Mouse (Mus musculus) heart, embryonic 14.5 days (tissue): ENCODE data around the gene A130010J15Rik. TPM values are rescaled to one million over a fixed set of nuclear protein-coding genes. Genes with fewer than 3 reads are reported as not detected.

Source experiments
- ATAC-seq: fragments of 200-750 bp; cut with Nextera tagmentation; 2 replicates; pipeline ENCODE4 v1.8.0; 2017; ENCODE audit warnings: low read depth, moderate TSS enrichment; ENCODE audit not compliant: insufficient number of reproducible peaks, insufficient read depth, low FRiP score
- H3K27ac ChIP-seq, 2 experiments: fragments of 200-500 bp in 1 of 2; fragments of 300-500 bp in 1 of 2; sonication (generic) in 1 of 2; replicated peaks in 1 of 2; 2 replicates each; pipeline ENCODE4 v1.5.1; 2012 to 2014; ENCODE audit warnings: low read depth in 2 of 2, low read length in 2 of 2, control low read depth in 1 of 2, mild to moderate bottlenecking in 1 of 2, mixed read lengths in 1 of 2; ENCODE audit not compliant: control insufficient read depth in 1 of 2, insufficient read depth in 1 of 2
- H3K27me3 ChIP-seq: fragments of 300-500 bp; sonication (generic); 2 replicates; pipeline ENCODE4 v1.6.1; 2014; ENCODE audit warnings: mild to moderate bottlenecking, low read length, control low read depth; ENCODE audit not compliant: control insufficient read depth, insufficient read depth
- H3K36me3 ChIP-seq: fragments of 300-500 bp; sonication (generic); 2 replicates; pipeline ENCODE4 v1.6.1; 2014; ENCODE audit warnings: mild to moderate bottlenecking, control low read depth, low read length, mixed read lengths; ENCODE audit not compliant: control insufficient read depth, insufficient read depth
- H3K4me1 ChIP-seq, 2 experiments: fragments of 200-500 bp in 1 of 2; fragments of 300-500 bp in 1 of 2; sonication (generic) in 1 of 2; 2 replicates each; pipeline ENCODE4 v1.6.1; 2012 to 2014; ENCODE audit warnings: low read length in 2 of 2, control low read depth in 1 of 2, mixed read lengths in 1 of 2; ENCODE audit not compliant: control insufficient read depth in 2 of 2, insufficient read depth in 2 of 2
- H3K4me2 ChIP-seq: fragments of 300-500 bp; sonication (generic); 2 replicates; pipeline ENCODE4 v1.6.1; 2014; ENCODE audit warnings: mild to moderate bottlenecking, low read length
- H3K4me3 ChIP-seq, 2 experiments: fragments of 200-500 bp in 1 of 2; fragments of 300-500 bp in 1 of 2; sonication (generic) in 1 of 2; 2 replicates each; pipeline ENCODE4 v1.5.1; 2012 to 2014; ENCODE audit warnings: low read length in 2 of 2, mild to moderate bottlenecking in 2 of 2, control low read depth in 1 of 2, low read depth in 1 of 2, moderate library complexity in 1 of 2; ENCODE audit not compliant: control insufficient read depth in 1 of 2, insufficient read depth in 1 of 2
- H3K9ac ChIP-seq: fragments of 300-500 bp; sonication (generic); 2 replicates; pipeline ENCODE4 v1.6.1; 2014; ENCODE audit warnings: mild to moderate bottlenecking, low read length
- H3K9me3 ChIP-seq: fragments of 300-500 bp; sonication (generic); 2 replicates; pipeline ENCODE4 v1.6.1; 2016; ENCODE audit warnings: low read length, control low read depth; ENCODE audit not compliant: control insufficient read depth
- WGBS: fragments of 180-500 bp; shearing (Covaris S2); extraction: QIAGEN DNeasy Blood & Tissue Kit; methylation state at CpG from one replicate; pipeline ENCODE4 v1.1.7; 2014; 5-methylcytosine and 5-hydroxymethylcytosine counted together
- polyA plus RNA-seq: library from polyadenylated mRNA; unstranded; fragments of >200 nt; fragmentation: Nextera tagmentation; extraction: Ambion mirVana; gene quantifications from 2 replicates; pipeline ENCODE4 v1.2.1, GENCODE M21; 2014

Gene A130010J15Rik
- 12.9 and 13.4 TPM in 2 replicates for polyA plus RNA-seq

DNA sequence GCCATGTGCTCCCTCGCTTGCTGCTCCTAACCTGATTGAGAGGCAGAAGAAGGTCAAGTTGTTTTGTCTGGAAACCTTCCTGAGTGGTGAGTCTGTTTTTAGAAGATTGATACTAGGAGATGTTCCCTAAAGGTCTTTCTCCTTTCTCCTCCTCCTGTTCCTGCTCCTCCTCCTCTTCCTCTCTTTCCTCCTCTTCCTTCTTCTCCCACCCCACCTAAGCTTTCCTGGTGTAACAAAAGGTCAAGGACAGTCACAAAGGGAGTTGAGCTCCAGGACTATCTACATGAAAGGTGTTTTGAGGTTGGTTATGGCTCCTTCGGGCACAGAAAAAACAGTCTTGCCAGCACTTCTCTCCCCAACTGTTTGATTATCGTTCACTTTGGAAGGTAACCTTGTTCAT is at the start of gene A130010J15Rik:
A130010J15Rik (plus strand) TSS at position 301 of the 400 bp plus-strand sequence.
- Histone ChIP-seq H3K36me3 (no peaks in the 10 kb centered on the region), H3K9ac (no peak within 1 kb of the TSS), H3K4me2 (no peak within 1 kb of the TSS), H3K27me3 (no peaks in the 10 kb centered on the region), H3K4me1 (peaks cover 2 to 14% of the 10 kb centered on the region in 2 experiments; a peak in 3 of 4 replicates), H3K9me3 (no peaks in the 10 kb centered on the region), H3K4me3 (no peak within 1 kb of the TSS), H3K27ac (no peak within 1 kb of the TSS)
- ATAC-seq = no peak
- WGBS = 87% methylated on average over 3 of the region's 3 CpGs

DNA sequence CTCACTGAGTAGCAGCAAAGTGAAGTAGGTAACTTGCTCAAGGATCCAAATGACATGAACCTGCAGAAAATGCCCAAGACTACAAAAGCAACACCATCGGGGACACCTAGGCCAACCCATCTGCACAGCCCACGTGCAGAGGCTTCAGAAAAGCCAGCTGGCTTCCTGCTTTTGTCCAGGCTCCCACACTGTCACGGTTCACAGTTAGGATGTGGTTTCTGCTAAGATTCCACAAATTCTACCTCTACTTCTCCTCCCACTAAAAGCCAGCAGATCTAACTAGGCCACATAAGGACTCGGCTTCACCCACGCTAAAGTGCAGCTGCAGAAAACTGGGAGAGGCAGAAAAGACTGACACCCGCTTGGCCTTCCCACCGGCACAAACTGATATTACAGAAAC is 45.1 kb upstream of the A130010J15Rik start:
- peaks cover 91% of the 10 kb centered on the region for H3K36me3 ChIP-seq
- H3K9me3 ChIP-seq = no peaks in the 10 kb centered on the region
- no peaks in the 10 kb centered on the region for H3K27me3 ChIP-seq
- no peak overlapping the region for H3K27ac ChIP-seq
- H3K9ac ChIP-seq = no peak overlapping the region
- no peak overlapping the region for H3K4me3 ChIP-seq
- no peak overlapping the region for H3K4me2 ChIP-seq
- no peak for ATAC-seq
- H3K4me1 ChIP-seq = no peaks in the 10 kb centered on the region
- WGBS = 88% methylated on average over 7 of the region's 7 CpGs

DNA sequence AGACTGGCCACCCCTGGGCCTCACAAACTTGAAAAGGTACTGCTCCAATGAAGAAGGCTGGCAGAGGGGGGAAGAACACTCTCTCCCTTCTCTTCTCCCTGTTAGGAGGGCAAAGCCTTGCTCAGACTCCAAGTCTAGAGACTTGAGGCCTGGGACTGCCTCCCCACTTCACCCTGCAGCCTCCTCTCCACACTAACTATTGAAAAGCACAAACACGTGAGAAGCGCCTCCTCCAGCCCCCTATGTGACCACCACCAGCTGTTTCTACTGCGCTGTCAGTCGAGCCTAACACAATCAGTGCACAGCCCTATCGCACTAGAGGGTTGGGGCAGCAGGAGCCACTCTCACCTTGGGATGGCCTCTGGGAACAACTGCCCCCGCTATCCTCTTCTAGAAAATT is 44.6 kb upstream of the A130010J15Rik start:
- ATAC-seq = no peak
- Histone ChIP-seq H3K4me2 (no peak overlapping the region), H3K9ac (no peak overlapping the region), H3K36me3 (peaks cover 91% of the 10 kb centered on the region), H3K9me3 (no peaks in the 10 kb centered on the region), H3K27ac (no peak overlapping the region), H3K27me3 (no peaks in the 10 kb centered on the region), H3K4me1 (no peaks in the 10 kb centered on the region), H3K4me3 (no peak overlapping the region)
- 93% methylated on average over 6 of the region's 6 CpGs for WGBS

DNA sequence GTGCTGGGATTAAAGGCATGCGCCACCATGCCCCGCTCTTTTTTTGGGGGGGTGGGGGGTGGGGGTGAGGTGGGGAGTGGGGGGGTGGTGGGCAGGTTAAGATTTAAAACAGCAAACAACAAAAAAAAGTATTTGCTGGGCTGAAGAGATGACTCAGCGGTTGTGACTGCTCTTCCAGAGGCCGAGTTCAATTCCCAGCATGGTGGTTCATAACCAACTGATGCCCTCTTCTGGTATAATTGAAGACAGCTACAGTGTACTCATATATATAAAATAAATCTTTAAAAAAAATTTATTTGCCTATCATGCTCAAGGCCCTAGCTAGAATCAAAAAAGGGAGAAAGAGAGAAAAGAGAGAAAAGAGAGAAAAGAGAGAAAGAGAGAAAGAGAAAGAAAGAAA is 42.0 kb upstream of the A130010J15Rik start:
- 75% methylated on average over 4 of the region's 4 CpGs for WGBS
- no peaks in the 10 kb centered on the region for H3K27me3 ChIP-seq
- H3K4me2 ChIP-seq = no peak overlapping the region
- ATAC-seq = no peak
- H3K9me3 ChIP-seq = no peaks in the 10 kb centered on the region
- H3K4me1 ChIP-seq = peaks cover 2 to 11% of the 10 kb centered on the region in 2 experiments; a peak in 3 of 4 replicates
- H3K27ac ChIP-seq = no peak overlapping the region
- no peak overlapping the region for H3K9ac ChIP-seq
- no peak overlapping the region for H3K4me3 ChIP-seq
- H3K36me3 ChIP-seq = peaks cover 66% of the 10 kb centered on the region

DNA sequence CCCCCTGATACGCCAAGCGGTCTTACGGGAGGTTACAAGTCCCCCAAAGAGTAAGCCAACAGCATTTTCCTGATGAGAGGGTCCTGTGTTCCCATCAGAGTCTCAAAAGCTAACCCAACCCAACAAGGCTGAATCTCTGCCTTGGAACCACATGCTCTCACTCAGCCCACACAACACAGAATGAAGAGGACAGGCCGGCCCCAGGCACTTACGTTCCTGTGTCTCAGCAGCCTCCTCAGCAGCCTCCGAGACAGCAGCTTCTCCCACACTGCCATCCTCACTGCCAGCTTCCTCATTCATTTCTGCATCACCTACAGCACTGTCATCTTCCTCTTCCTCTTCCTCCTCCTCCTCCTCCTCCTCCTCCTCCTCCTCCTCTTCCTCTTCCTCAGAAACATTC is 39.8 kb upstream of the A130010J15Rik start:
- 87% methylated on average over 6 of the region's 6 CpGs for WGBS

DNA sequence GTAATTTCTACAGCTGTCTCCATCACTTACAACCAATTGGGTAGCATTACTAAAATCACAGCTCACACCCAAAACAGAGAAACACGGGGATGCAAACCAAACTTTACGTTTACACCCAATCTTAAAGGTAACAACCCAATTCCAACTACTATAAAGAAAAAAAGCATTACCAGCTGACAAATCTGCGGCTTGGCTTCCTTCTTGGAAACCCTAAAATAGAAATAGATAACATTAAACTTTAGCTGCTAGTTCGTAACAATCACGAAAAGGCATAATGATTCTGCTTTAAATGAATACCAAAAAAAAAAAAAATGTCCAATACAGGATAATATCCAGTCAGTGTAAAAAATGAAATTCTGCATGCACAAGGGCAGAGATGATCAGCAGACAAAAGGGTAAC is 38.5 kb upstream of the A130010J15Rik start:
- Histone ChIP-seq H3K4me3 (peak overlapping the region; percentile 94 to 98), H3K27me3 (no peaks in the 10 kb centered on the region), H3K36me3 (peaks cover 31% of the 10 kb centered on the region), H3K9ac (peak overlapping the region; percentile 94), H3K4me1 (peaks cover 2 to 11% of the 10 kb centered on the region in 2 experiments; a peak in 3 of 4 replicates), H3K4me2 (peak overlapping the region; percentile 83), H3K27ac (no peak overlapping the region), H3K9me3 (no peaks in the 10 kb centered on the region)
- WGBS = 12% methylated on average over 5 of the region's 5 CpGs
- ATAC-seq = no peak

More for the DNA sequence above, 39.8 kb upstream of the A130010J15Rik start:
- Histone ChIP-seq H3K27ac (no peak overlapping the region), H3K27me3 (no peaks in the 10 kb centered on the region), H3K4me1 (peaks cover 2 to 11% of the 10 kb centered on the region in 2 experiments; a peak in 3 of 4 replicates), H3K9me3 (no peaks in the 10 kb centered on the region), H3K9ac (no peak overlapping the region), H3K36me3 (peaks cover 44% of the 10 kb centered on the region), H3K4me3 (no peak overlapping the region), H3K4me2 (no peak overlapping the region)
- no peak for ATAC-seq

DNA sequence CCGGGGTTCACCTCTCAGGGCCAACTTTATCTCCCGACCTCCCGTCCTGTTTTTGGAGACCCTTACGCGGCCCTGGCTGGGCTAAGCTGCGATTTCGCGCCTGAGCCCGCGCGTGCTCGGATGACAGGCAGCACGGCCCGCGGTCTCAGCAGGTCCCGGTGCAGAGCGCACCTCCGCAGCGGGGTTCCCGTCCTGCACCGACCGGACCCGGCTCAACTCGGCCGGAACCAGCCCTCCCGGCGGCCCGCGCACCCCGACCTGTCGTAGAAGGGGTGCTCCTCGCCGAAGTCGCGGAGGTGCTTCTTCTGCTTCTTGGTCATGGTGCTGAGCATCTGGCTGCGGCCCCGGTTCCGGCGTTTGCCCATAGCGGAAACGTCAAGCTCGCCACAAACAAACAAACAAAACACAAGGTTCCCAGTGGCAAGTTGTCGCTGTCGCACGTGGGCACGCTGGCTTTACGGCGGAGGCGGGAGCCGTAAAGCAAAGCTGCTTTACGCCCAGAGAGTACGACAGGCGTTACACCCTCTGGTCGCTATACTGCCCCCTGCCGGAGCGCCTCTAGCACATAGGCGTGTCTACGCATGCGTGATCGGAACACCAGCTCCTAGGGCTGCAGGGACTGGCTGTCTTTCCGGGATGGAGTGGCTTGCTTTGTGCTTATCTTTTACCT is 37.9 kb upstream of the A130010J15Rik start, which contains the start of gene Diexf:
Diexf (minus strand) TSS at position 487 of the 670 bp plus-strand sequence.
- Histone ChIP-seq H3K27ac (0 out of 4 replicates have a peak within 1 kb of the TSS, but pooled peaks of 1 of the 2 experiments have one; percentile 28), H3K36me3 (peaks cover 25% of the 10 kb centered on the region), H3K9me3 (no peaks in the 10 kb centered on the region), H3K4me3 (peak within 1 kb of the TSS; percentile 94 to 98), H3K4me1 (peaks cover 2 to 11% of the 10 kb centered on the region in 2 experiments; a peak in 3 of 4 replicates), H3K9ac (peak within 1 kb of the TSS; percentile 94), H3K27me3 (no peaks in the 10 kb centered on the region), H3K4me2 (peak within 1 kb of the TSS; percentile 83)
- under 1% methylated on average over 61 of the region's 61 CpGs for WGBS
- ATAC-seq = peak; percentile 89
